Mouse (Mus musculus) intestine, embryonic 15.5 days (tissue): ENCODE data around the gene Syt14. TPM values are rescaled to one million over a fixed set of nuclear protein-coding genes. Genes with fewer than 3 reads are reported as not detected.

Source experiments
- ATAC-seq: fragments of 200-750 bp; cut with Nextera tagmentation; 2 replicates; pipeline ENCODE4 v1.8.0; 2017; ENCODE audit warnings: moderate TSS enrichment, moderate library complexity
- H3K27ac ChIP-seq: fragments of 300-500 bp; sonication (generic); 2 replicates; pipeline ENCODE4 v1.5.1; 2015; ENCODE audit warnings: mild to moderate bottlenecking, inconsistent platforms
- H3K27me3 ChIP-seq: fragments of 300-500 bp; sonication (generic); replicated peaks from 2 replicates; pipeline ENCODE4 v1.6.1; 2015; ENCODE audit warnings: inconsistent platforms
- H3K36me3 ChIP-seq: fragments of 300-500 bp; sonication (generic); 2 replicates; pipeline ENCODE4 v1.6.1; 2015; ENCODE audit warnings: inconsistent platforms
- H3K4me1 ChIP-seq: fragments of 300-500 bp; sonication (generic); replicated peaks from 2 replicates; pipeline ENCODE4 v1.6.1; 2015; ENCODE audit warnings: inconsistent platforms
- H3K4me2 ChIP-seq: fragments of 300-500 bp; sonication (generic); replicated peaks from 2 replicates; pipeline ENCODE4 v1.6.1; 2015; ENCODE audit warnings: mild to moderate bottlenecking, inconsistent platforms
- H3K4me3 ChIP-seq: fragments of 300-500 bp; sonication (generic); replicated peaks from 2 replicates; pipeline ENCODE4 v1.5.1; 2015; ENCODE audit warnings: inconsistent platforms
- H3K9ac ChIP-seq: fragments of 300-500 bp; sonication (generic); 2 replicates; pipeline ENCODE4 v1.6.1; 2015; ENCODE audit warnings: inconsistent platforms
- H3K9me3 ChIP-seq: fragments of 300-500 bp; sonication (generic); 2 replicates; pipeline ENCODE4 v1.6.1; 2016; ENCODE audit warnings: inconsistent platforms
- WGBS: fragments of 180-500 bp; shearing (Covaris S2); methylation state at CpG from one replicate; pipeline ENCODE4 v1.1.7; 2015; 5-methylcytosine and 5-hydroxymethylcytosine counted together
- polyA plus RNA-seq: library from polyadenylated mRNA; unstranded; fragments of >200 nt; fragmentation: Nextera tagmentation; extraction: Ambion mirVana; gene quantifications from 2 replicates; pipeline ENCODE4 v1.2.1, GENCODE M21; 2015

Syt14 gene
- polyA plus RNA-seq, 1 experiment from 2014 or later, result 2.3 TPM

GRCm38 (mm10) chr1:192856931-192857330, 178.6 kb downstream of the Syt14 start:
- ATAC-seq, result no peak
- Histone ChIP-seq H3K36me3 (no peaks in the 10 kb centered on the region), H3K9me3 (no peaks in the 10 kb centered on the region), H3K27me3 (no peaks in the 10 kb centered on the region), H3K4me2 (no peak overlapping the region), H3K9ac (no peak overlapping the region), H3K4me3 (no peak overlapping the region), H3K4me1 (peaks cover 24% of the 10 kb centered on the region), H3K27ac (no peak overlapping the region)
- 70% methylated on average over 6 of the region's 6 CpGs for WGBS

- no peaks in the 10 kb centered on the region for H3K27me3 ChIP-seq
- H3K36me3 ChIP-seq, result no peaks in the 10 kb centered on the region
- ATAC-seq, result 0 out of 2 replicates have a peak, but pooled peaks have one; percentile 6
- no peak overlapping the region for H3K4me2 ChIP-seq
- 34% methylated on average over 10 of the region's 10 CpGs for WGBS
- H3K9ac ChIP-seq, result no peak overlapping the region
- H3K4me1 ChIP-seq, result peaks cover 25% of the 10 kb centered on the region
- no peak overlapping the region for H3K4me3 ChIP-seq
- no peaks in the 10 kb centered on the region for H3K9me3 ChIP-seq
- H3K27ac ChIP-seq, result no peak overlapping the region
These were observed 179.2 kb downstream of the Syt14 start for GRCm38 (mm10) chr1:192856411-192856810.

GRCm38 (mm10) chr1:192855474-192856230, 179.9 kb downstream of the Syt14 start, which contains the start of gene Sertad4:
TSS of gene Sertad4 (minus strand) at chr1:192855756.
- Histone ChIP-seq H3K27ac (peak within 1 kb of the TSS; percentile 92), H3K4me3 (peak within 1 kb of the TSS; percentile 81), H3K4me2 (peak within 1 kb of the TSS; percentile 83), H3K36me3 (no peaks in the 10 kb centered on the region), H3K27me3 (no peaks in the 10 kb centered on the region), H3K9ac (peak within 1 kb of the TSS; percentile 74), H3K9me3 (no peaks in the 10 kb centered on the region), H3K4me1 (peaks cover 32% of the 10 kb centered on the region)
- WGBS, result under 1% methylated on average over 72 of the region's 75 CpGs
- peak; percentile 79 for ATAC-seq

- no peaks in the 10 kb centered on the region for H3K36me3 ChIP-seq
- WGBS, result under 1% methylated on average over 44 of the region's 45 CpGs
- no peaks in the 10 kb centered on the region for H3K27me3 ChIP-seq
- ATAC-seq, result peak; percentile 68
- no peaks in the 10 kb centered on the region for H3K9me3 ChIP-seq
- H3K4me2 ChIP-seq, result peak overlapping the region; percentile 83
- peak overlapping the region; percentile 81 for H3K4me3 ChIP-seq
- peak overlapping the region; percentile 92 for H3K27ac ChIP-seq
- peaks cover 33% of the 10 kb centered on the region for H3K4me1 ChIP-seq
- H3K9ac ChIP-seq, result peak overlapping the region; percentile 74
These were observed 180.7 kb downstream of the Syt14 start for GRCm38 (mm10) chr1:192854819-192855271.

GRCm38 (mm10) chr1:192853988-192854818, 181.4 kb downstream of the Syt14 start:
- Histone ChIP-seq H3K4me1 (peaks cover 33% of the 10 kb centered on the region), H3K27me3 (no peaks in the 10 kb centered on the region), H3K27ac (peak overlapping the region; percentile 92), H3K4me3 (peak overlapping the region; percentile 81), H3K36me3 (no peaks in the 10 kb centered on the region), H3K9ac (peak overlapping the region; percentile 74), H3K4me2 (peak overlapping the region; percentile 83), H3K9me3 (no peaks in the 10 kb centered on the region)
- peak; percentile 11 for ATAC-seq
- 8% methylated on average over 19 of the region's 19 CpGs for WGBS

GRCm38 (mm10) chr1:192853429-192853828, 182.1 kb downstream of the Syt14 start:
- Histone ChIP-seq H3K4me2 (peak overlapping the region; percentile 83), H3K4me1 (peaks cover 33% of the 10 kb centered on the region), H3K4me3 (peak overlapping the region; percentile 81), H3K27ac (no peak overlapping the region), H3K27me3 (no peaks in the 10 kb centered on the region), H3K9ac (no peak overlapping the region), H3K36me3 (peaks cover 8% of the 10 kb centered on the region; the same call in 1 of the 2 replicates), H3K9me3 (no peaks in the 10 kb centered on the region)
- 51% methylated on average over 2 of the region's 2 CpGs for WGBS
- no peak for ATAC-seq

GRCm38 (mm10) chr1:192852047-192852446, 183.5 kb downstream of the Syt14 start:
- no peak for ATAC-seq
- H3K9ac ChIP-seq, result no peak overlapping the region
- peak overlapping the region; percentile 20; the same call in 1 of the 2 replicates for H3K4me2 ChIP-seq
- no peaks in the 10 kb centered on the region for H3K9me3 ChIP-seq
- H3K36me3 ChIP-seq, result peaks cover 12% of the 10 kb centered on the region
- no peak overlapping the region for H3K4me3 ChIP-seq
- H3K27ac ChIP-seq, result peak overlapping the region; percentile 49; the same call in 1 of the 2 replicates
- H3K4me1 ChIP-seq, result peaks cover 33% of the 10 kb centered on the region
- no peaks in the 10 kb centered on the region for H3K27me3 ChIP-seq

- peak overlapping the region; percentile 20 for H3K4me2 ChIP-seq
- peak overlapping the region; percentile 49 for H3K27ac ChIP-seq
- no peaks in the 10 kb centered on the region for H3K27me3 ChIP-seq
- H3K9ac ChIP-seq, result no peak overlapping the region
- H3K4me3 ChIP-seq, result no peak overlapping the region
- peak; percentile 26; the same call in 1 of the 2 replicates for ATAC-seq
- H3K36me3 ChIP-seq, result peaks cover 12% of the 10 kb centered on the region
- peaks cover 33% of the 10 kb centered on the region for H3K4me1 ChIP-seq
- H3K9me3 ChIP-seq, result no peaks in the 10 kb centered on the region
- WGBS, result 28% methylated on average over 6 of the region's 6 CpGs
These were observed 183.9 kb downstream of the Syt14 start for GRCm38 (mm10) chr1:192851640-192852039.

GRCm38 (mm10) chr1:192851126-192851525, 184.4 kb downstream of the Syt14 start:
- Histone ChIP-seq H3K27me3 (no peaks in the 10 kb centered on the region), H3K36me3 (peaks cover 14% of the 10 kb centered on the region), H3K27ac (peak overlapping the region; percentile 49), H3K4me1 (peaks cover 30% of the 10 kb centered on the region), H3K4me3 (no peak overlapping the region), H3K9ac (no peak overlapping the region), H3K4me2 (peak overlapping the region; percentile 20; the same call in 1 of the 2 replicates), H3K9me3 (no peaks in the 10 kb centered on the region)
- WGBS, result 14% methylated on average over 2 of the region's 2 CpGs
- no peak for ATAC-seq

- ATAC-seq, result 0 out of 2 replicates have a peak, but pooled peaks have one; percentile 22
- Histone ChIP-seq H3K27ac (no peak overlapping the region), H3K4me2 (no peak overlapping the region), H3K4me1 (peaks cover 27% of the 10 kb centered on the region), H3K27me3 (no peaks in the 10 kb centered on the region), H3K36me3 (peaks cover 19% of the 10 kb centered on the region), H3K4me3 (no peak overlapping the region), H3K9ac (no peak overlapping the region), H3K9me3 (no peaks in the 10 kb centered on the region)
- 41% methylated on average over 5 of the region's 5 CpGs for WGBS
These were observed 186.0 kb downstream of the Syt14 start for GRCm38 (mm10) chr1:192849616-192850015.

GRCm38 (mm10) chr1:192847254-192847653, 188.3 kb downstream of the Syt14 start:
- H3K9me3 ChIP-seq, result no peaks in the 10 kb centered on the region
- no peak overlapping the region for H3K4me3 ChIP-seq
- H3K9ac ChIP-seq, result no peak overlapping the region
- H3K27me3 ChIP-seq, result no peaks in the 10 kb centered on the region
- H3K27ac ChIP-seq, result no peak overlapping the region
- ATAC-seq, result no peak
- H3K4me1 ChIP-seq, result peaks cover 15% of the 10 kb centered on the region
- WGBS, result 70% methylated on average over 3 of the region's 3 CpGs
- H3K4me2 ChIP-seq, result no peak overlapping the region
- H3K36me3 ChIP-seq, result peaks cover 19% of the 10 kb centered on the region
